Mouse (Mus musculus): Measurements from ENCODE around the gene Uhrf2. TPM values are rescaled to one million over a fixed set of nuclear protein-coding genes. Genes with fewer than 3 reads are reported as not detected.
A peak's percentile ranks its signal among the peaks of the same experiment; 100 is the strongest.

Uhrf2 gene
- 47.6 TPM in 2 replicates for polyA plus RNA-seq (2015; fragmentation: Nextera tagmentation; extraction: Ambion mirVana)

GRCm38 (mm10) chr19:30029894-30030635 lies at the start of gene Uhrf2:
TSS of gene Uhrf2 (plus strand) at chr19:30030513.
- Histone ChIP-seq H3K9me3 (replicated peaks; ENCODE audit: low read length) (no peaks in the 10 kb centered on the region), H3K27me3 (ENCODE audit: insufficient read depth, low read length) (no peaks in the 10 kb centered on the region), H3K9ac (ENCODE audit: low read depth, low read length) (peak within 1 kb of the TSS; percentile 99), H3K36me3 (ENCODE audit: insufficient read depth, low read length) (no peaks in the 10 kb centered on the region), H3K4me1 (replicated peaks; ENCODE audit: insufficient read depth, low read length) (peaks cover 11% of the 10 kb centered on the region; the same call in 1 of the 2 replicates), H3K4me3 (replicated peaks; ENCODE audit: low read depth, low read length) (peak within 1 kb of the TSS; percentile 92), H3K4me2 (ENCODE audit: low read length) (peak within 1 kb of the TSS; percentile 75), H3K27ac (peak within 1 kb of the TSS; percentile 95)
- ATAC-seq (replicated peaks; ENCODE audit: low FRiP score, low read depth) (peak; percentile 97), DNase-seq (ENCODE audit: low spot score) (peak; percentile 97)
- no peak for TF ChIP-seq CTCF (IDR thresholded peaks at IDR 0.05; ENCODE audit: low read depth)
- 2% methylated on average over 74 of the region's 74 CpGs for WGBS

- Histone ChIP-seq H3K36me3 (ENCODE audit: insufficient read depth, low read length) (no peaks in the 10 kb centered on the region), H3K27ac (peak overlapping the region; percentile 56; the same call in 1 of the 2 replicates), H3K27me3 (ENCODE audit: insufficient read depth, low read length) (no peaks in the 10 kb centered on the region), H3K9ac (ENCODE audit: low read depth, low read length) (no peak overlapping the region), H3K9me3 (replicated peaks; ENCODE audit: low read length) (no peaks in the 10 kb centered on the region), H3K4me2 (ENCODE audit: low read length) (peak overlapping the region; percentile 21; the same call in 1 of the 2 replicates), H3K4me3 (replicated peaks; ENCODE audit: low read depth, low read length) (no peak overlapping the region), H3K4me1 (replicated peaks; ENCODE audit: insufficient read depth, low read length) (no peaks in the 10 kb centered on the region)
- WGBS, result 30% methylated on average over 16 of the region's 16 CpGs
- DNase-seq (ENCODE audit: low spot score), result peak; percentile 81
- no peak for TF ChIP-seq CTCF (IDR thresholded peaks at IDR 0.05; ENCODE audit: low read depth)
- ATAC-seq (replicated peaks; ENCODE audit: low FRiP score, low read depth), result peak; percentile 86
Measured at GRCm38 (mm10) chr19:29984208-29985005, 45.9 kb upstream of the Uhrf2 start.

DNA sequence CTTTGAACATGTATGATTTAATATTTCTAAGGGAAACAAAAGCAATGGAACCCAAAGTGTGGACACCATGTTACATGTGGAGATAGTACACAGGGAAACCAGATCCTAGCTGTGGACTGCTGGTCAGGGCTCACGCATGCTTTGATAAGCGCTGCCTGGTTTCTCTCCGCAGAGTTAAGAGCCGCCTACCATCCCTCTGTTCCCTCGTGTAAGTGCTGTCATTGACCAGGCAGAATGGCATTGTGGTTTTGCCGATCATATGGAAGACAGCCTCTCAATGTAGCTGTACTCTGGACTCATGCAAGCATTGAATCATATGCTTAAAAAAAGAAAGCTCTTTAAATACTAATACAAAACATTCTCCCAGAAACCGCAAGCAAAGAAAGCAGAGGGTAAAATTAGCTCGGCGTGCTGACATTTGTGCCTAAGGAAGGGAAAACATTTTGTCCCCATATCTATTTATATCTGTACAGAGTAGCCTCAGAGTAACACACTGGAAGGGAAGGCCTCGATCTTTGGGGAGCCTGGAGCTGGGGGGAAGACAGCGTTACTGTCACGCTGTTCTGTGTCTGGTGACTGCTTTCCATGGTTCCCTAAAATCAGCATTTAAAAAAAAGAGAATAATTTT lies 43.7 kb upstream of the Uhrf2 start:
- Histone ChIP-seq H3K4me3 (replicated peaks; ENCODE audit: low read depth, low read length) (no peak overlapping the region), H3K27ac (no peak overlapping the region), H3K27me3 (ENCODE audit: insufficient read depth, low read length) (no peaks in the 10 kb centered on the region), H3K4me2 (ENCODE audit: low read length) (no peak overlapping the region), H3K36me3 (ENCODE audit: insufficient read depth, low read length) (no peaks in the 10 kb centered on the region), H3K9ac (ENCODE audit: low read depth, low read length) (no peak overlapping the region), H3K9me3 (replicated peaks; ENCODE audit: low read length) (no peaks in the 10 kb centered on the region), H3K4me1 (replicated peaks; ENCODE audit: insufficient read depth, low read length) (no peaks in the 10 kb centered on the region)
- ATAC-seq (replicated peaks; ENCODE audit: low FRiP score, low read depth) (no peak), DNase-seq (ENCODE audit: low spot score) (no peak)
- 83% methylated on average over 12 of the region's 12 CpGs for WGBS
- TF ChIP-seq CTCF (IDR thresholded peaks at IDR 0.05; ENCODE audit: low read depth), result no peak

- no peaks in the 10 kb centered on the region for H3K4me1 ChIP-seq (replicated peaks; ENCODE audit: insufficient read depth, low read length)
- no peak for TF ChIP-seq CTCF (IDR thresholded peaks at IDR 0.05; ENCODE audit: low read depth)
- H3K36me3 ChIP-seq (ENCODE audit: insufficient read depth, low read length), result no peaks in the 10 kb centered on the region
- H3K4me2 ChIP-seq (ENCODE audit: low read length), result no peak overlapping the region
- no peak overlapping the region for H3K4me3 ChIP-seq (replicated peaks; ENCODE audit: low read depth, low read length)
- no peak overlapping the region for H3K9ac ChIP-seq (ENCODE audit: low read depth, low read length)
- no peaks in the 10 kb centered on the region for H3K9me3 ChIP-seq (replicated peaks; ENCODE audit: low read length)
- ATAC-seq (replicated peaks; ENCODE audit: low FRiP score, low read depth) (no peak), DNase-seq (ENCODE audit: low spot score) (no peak)
- no peak overlapping the region for H3K27ac ChIP-seq
- WGBS, result 71% methylated on average over 12 of the region's 12 CpGs
- H3K27me3 ChIP-seq (ENCODE audit: insufficient read depth, low read length), result no peaks in the 10 kb centered on the region
Measured at GRCm38 (mm10) chr19:30000406-30001365, 29.6 kb upstream of the Uhrf2 start.

GRCm38 (mm10) chr19:30001550-30001949 lies 28.8 kb upstream of the Uhrf2 start:
- DNase-seq (ENCODE audit: low spot score), result no peak
- no peak for ATAC-seq (replicated peaks; ENCODE audit: low FRiP score, low read depth)
- no peaks in the 10 kb centered on the region for H3K36me3 ChIP-seq (ENCODE audit: insufficient read depth, low read length)
- H3K27me3 ChIP-seq (ENCODE audit: insufficient read depth, low read length), result no peaks in the 10 kb centered on the region
- no peaks in the 10 kb centered on the region for H3K4me1 ChIP-seq (replicated peaks; ENCODE audit: insufficient read depth, low read length)
- no peak for TF ChIP-seq CTCF (IDR thresholded peaks at IDR 0.05; ENCODE audit: low read depth)
- H3K9ac ChIP-seq (ENCODE audit: low read depth, low read length), result no peak overlapping the region
- WGBS, result 87% methylated on average over 6 of the region's 6 CpGs
- H3K27ac ChIP-seq, result no peak overlapping the region
- no peak overlapping the region for H3K4me2 ChIP-seq (ENCODE audit: low read length)
- H3K4me3 ChIP-seq (replicated peaks; ENCODE audit: low read depth, low read length), result no peak overlapping the region
- H3K9me3 ChIP-seq (replicated peaks; ENCODE audit: low read length), result no peaks in the 10 kb centered on the region
